Mouse (Mus musculus): Measurements from ENCODE around the gene Zfp536.

GRCm38 (mm10) chr7:37528311-37528710, 245.1 kb downstream of the Zfp536 start:
- TF ChIP-seq EP300 (IDR thresholded peaks at IDR 0.05; ENCODE audit: insufficient read depth, low read depth, low read length), result no peak
- no peak for TF ChIP-seq CTCF (IDR thresholded peaks at IDR 0.05; ENCODE audit: low read depth, low read length)
